Mouse (Mus musculus) megakaryocyte, embryonic 14.5 days (primary cell): ENCODE results near the gene Serping1.

Experiments
- FLI1 ChIP-seq: IDR thresholded peaks from 2 replicates; pipeline ENCODE4 v1.6.1; 2012; ENCODE audit warnings: low read length, inconsistent platforms, mixed read lengths
- GATA1 ChIP-seq: IDR thresholded peaks from 3 replicates; pipeline ENCODE4 v1.6.1; 2012; ENCODE audit warnings: mixed read lengths, low read length, inconsistent platforms, borderline replicate concordance

- TF ChIP-seq GATA1 (no peak), FLI1 (no peak)
These were observed 31.7 kb downstream of the Serping1 start, which contains the start of gene Gm19426 for GRCm38 (mm10) chr2:84743561-84743960.
